ENCODE assay signal across 17 mouse cellular contexts in genomic region chr6:43449498-43449897, GRCm38 (mm10).
DNase-seq lines count a peak whose midpoint lies in the region; ATAC-seq lines count a peak whose summit lies in the region.
"Had no signal": no experiment of that assay in that cellular context is flagged by ENCODE, and none has a peak within 500 bp of the region (broad histone marks: within the 10 kb centered on the region; RNA-seq: fewer than 3 reads in every experiment).

No protein-coding gene starts in this region.

- intact Hi-C loops in gastrocnemius, postnatal 14 days (cut with DNase I; ENCODE audit: low total_unique reads) = no loop called here

- peak; percentile 89 for ATAC-seq in common myeloid progenitor, adult 5-6 weeks (replicated peaks; ENCODE audit: low read depth, poor library complexity, severe bottlenecking)
- ATAC-seq: forebrain, postnatal 0 days; intestine, embryonic 16.5 days; liver, embryonic 12.5 days had no signal

- peak; percentile 90 for DNase-seq in brain, adult 2 months (ENCODE audit: low read depth, low spot score)
- DNase-seq in cerebellum, adult 8-10 months = peak; percentile 70
- DNase-seq in skeletal muscle tissue, adult 2 months (ENCODE audit: low read depth, low spot score) = peak; percentile 4
- no peak for DNase-seq in urinary bladder, adult 18-20 months (ENCODE audit: low spot score in 2 of 2)
- DNase-seq in gastrocnemius, postnatal 14 days = no peak
- DNase-seq in urinary bladder, postnatal 10 days (ENCODE audit: low spot score) = no peak
- DNase-seq: adrenal gland, postnatal 25 days; embryo, embryonic 11 days; forebrain, postnatal 0 days; heart, adult 11 months; kidney, postnatal 36 days; lung, adult 2 months; right cerebral cortex, postnatal 14 days; thymus, postnatal 4 days had no signal

Comparison
In these comparisons a context has a peak if more than half of its experiments do, and no peak if none do; other contexts are left out.
1. DNase-seq: peak in brain, adult 2 months (single experiment), cerebellum, adult 8-10 months (single experiment) and skeletal muscle tissue, adult 2 months (single experiment); none in urinary bladder, adult 18-20 months (0 of 2), gastrocnemius, postnatal 14 days (single experiment) and urinary bladder, postnatal 10 days (single experiment).